19 mouse cellular contexts compared by ENCODE assay signal in genomic region chr3:22929762-22930519, GRCm38 (mm10).
DNase-seq lines count a peak whose midpoint lies in the region; ATAC-seq lines count a peak whose summit lies in the region.
"Had no signal": no experiment of that assay in that cellular context is flagged by ENCODE, and none has a peak within 500 bp of the region (broad histone marks: within the 10 kb centered on the region; RNA-seq: fewer than 3 reads in every experiment).

No protein-coding gene starts in this region.

- no peaks in the 10 kb centered on the region for H3K9me3 ChIP-seq in hindbrain, embryonic 16.5 days (ENCODE audit: control insufficient read depth, low read length)
- H3K9me3 ChIP-seq in hindbrain, embryonic 13.5 days: no peaks in the 10 kb centered on the region
- H3K9me3 ChIP-seq in midbrain, embryonic 13.5 days: no peaks in the 10 kb centered on the region
- no peaks in the 10 kb centered on the region for H3K9me3 ChIP-seq in midbrain, embryonic 11.5 days (ENCODE audit: control insufficient read depth, low read length)
- no peaks in the 10 kb centered on the region for H3K9me3 ChIP-seq in midbrain, embryonic 14.5 days (ENCODE audit: control insufficient read depth, low read length)
- H3K9me3 ChIP-seq: embryonic facial prominence, embryonic 13.5 days; limb, embryonic 10.5 days had no signal

- WGBS in hindbrain, embryonic 16.5 days: 80% methylated on average over 2 of the region's 2 CpGs
- 90% methylated on average over 2 of the region's 2 CpGs for WGBS in hindbrain, embryonic 13.5 days
- 87% methylated on average over 2 of the region's 2 CpGs for WGBS in midbrain, embryonic 13.5 days
- WGBS in midbrain, embryonic 11.5 days: 79% methylated on average over 2 of the region's 2 CpGs
- 82% methylated on average over 2 of the region's 2 CpGs for WGBS in midbrain, embryonic 14.5 days

- no peak overlapping the region for H3K4me3 ChIP-seq in hindbrain, embryonic 16.5 days (ENCODE audit: low read length)
- H3K4me3 ChIP-seq in hindbrain, embryonic 13.5 days: no peak overlapping the region
- H3K4me3 ChIP-seq in midbrain, embryonic 13.5 days (replicated peaks): no peak overlapping the region
- H3K4me3 ChIP-seq in midbrain, embryonic 11.5 days (ENCODE audit: low read depth, low read length): no peak overlapping the region
- no peak overlapping the region for H3K4me3 ChIP-seq in midbrain, embryonic 14.5 days (replicated peaks; ENCODE audit: low read depth, low read length)
- H3K4me3 ChIP-seq: embryonic facial prominence, embryonic 13.5 days; limb, embryonic 10.5 days had no signal

- no peaks in the 10 kb centered on the region for H3K4me1 ChIP-seq in hindbrain, embryonic 16.5 days (ENCODE audit: control insufficient read depth, insufficient read depth, low read depth, low read length)
- no peaks in the 10 kb centered on the region for H3K4me1 ChIP-seq in hindbrain, embryonic 13.5 days (replicated peaks)
- peaks cover 4% of the 10 kb centered on the region; the same call in 1 of the 2 replicates for H3K4me1 ChIP-seq in midbrain, embryonic 13.5 days (replicated peaks)
- H3K4me1 ChIP-seq in midbrain, embryonic 11.5 days (ENCODE audit: control insufficient read depth, insufficient read depth, low read length): no peaks in the 10 kb centered on the region
- no peaks in the 10 kb centered on the region for H3K4me1 ChIP-seq in midbrain, embryonic 14.5 days (ENCODE audit: control insufficient read depth, insufficient read depth, low read length)
- H3K4me1 ChIP-seq: embryonic facial prominence, embryonic 13.5 days; limb, embryonic 10.5 days had no signal

- H3K27ac ChIP-seq in hindbrain, embryonic 16.5 days (ENCODE audit: low read depth, low read length): no peak overlapping the region
- H3K27ac ChIP-seq in hindbrain, embryonic 13.5 days: no peak overlapping the region
- H3K27ac ChIP-seq in midbrain, embryonic 13.5 days: no peak overlapping the region
- no peak overlapping the region for H3K27ac ChIP-seq in midbrain, embryonic 11.5 days (ENCODE audit: low read depth, low read length)
- no peak overlapping the region for H3K27ac ChIP-seq in midbrain, embryonic 14.5 days (replicated peaks; ENCODE audit: low read depth, low read length)
- H3K27ac ChIP-seq: embryonic facial prominence, embryonic 13.5 days; limb, embryonic 10.5 days had no signal

- no peak overlapping the region for H3K4me2 ChIP-seq in hindbrain, embryonic 16.5 days (ENCODE audit: low read length)
- H3K4me2 ChIP-seq in hindbrain, embryonic 13.5 days: no peak overlapping the region
- no peak overlapping the region for H3K4me2 ChIP-seq in midbrain, embryonic 13.5 days (replicated peaks)
- H3K4me2 ChIP-seq in midbrain, embryonic 11.5 days: no peak overlapping the region
- no peak overlapping the region for H3K4me2 ChIP-seq in midbrain, embryonic 14.5 days (ENCODE audit: low read length)
- H3K4me2 ChIP-seq: embryonic facial prominence, embryonic 13.5 days; liver, embryonic 11.5 days had no signal

- no peaks in the 10 kb centered on the region for H3K27me3 ChIP-seq in hindbrain, embryonic 16.5 days (replicated peaks; ENCODE audit: control insufficient read depth, insufficient read depth, low read length)
- no peaks in the 10 kb centered on the region for H3K27me3 ChIP-seq in hindbrain, embryonic 13.5 days
- H3K27me3 ChIP-seq in midbrain, embryonic 13.5 days: no peaks in the 10 kb centered on the region
- no peaks in the 10 kb centered on the region for H3K27me3 ChIP-seq in midbrain, embryonic 11.5 days (ENCODE audit: control insufficient read depth, insufficient read depth, low read length)
- H3K27me3 ChIP-seq in midbrain, embryonic 14.5 days (ENCODE audit: control insufficient read depth, insufficient read depth, low read length): no peaks in the 10 kb centered on the region
- H3K27me3 ChIP-seq: CH12.LX; embryonic facial prominence, embryonic 13.5 days had no signal

- H3K9ac ChIP-seq in hindbrain, embryonic 16.5 days (ENCODE audit: low read depth, low read length): no peak overlapping the region
- no peak overlapping the region for H3K9ac ChIP-seq in hindbrain, embryonic 13.5 days
- no peak overlapping the region for H3K9ac ChIP-seq in midbrain, embryonic 13.5 days (replicated peaks)
- H3K9ac ChIP-seq in midbrain, embryonic 11.5 days (ENCODE audit: low read length): no peak overlapping the region
- no peak overlapping the region for H3K9ac ChIP-seq in midbrain, embryonic 14.5 days (replicated peaks; ENCODE audit: low read length)
- H3K9ac ChIP-seq: embryonic facial prominence, embryonic 13.5 days had no signal

- H3K36me3 ChIP-seq in hindbrain, embryonic 16.5 days (ENCODE audit: control insufficient read depth, insufficient read depth, low read length): no peaks in the 10 kb centered on the region
- no peaks in the 10 kb centered on the region for H3K36me3 ChIP-seq in hindbrain, embryonic 13.5 days
- H3K36me3 ChIP-seq in midbrain, embryonic 13.5 days: no peaks in the 10 kb centered on the region
- no peaks in the 10 kb centered on the region for H3K36me3 ChIP-seq in midbrain, embryonic 11.5 days (ENCODE audit: control insufficient read depth, insufficient read depth, low read length)
- no peaks in the 10 kb centered on the region for H3K36me3 ChIP-seq in midbrain, embryonic 14.5 days (ENCODE audit: control insufficient read depth, insufficient read depth, low read length)
- H3K36me3 ChIP-seq: embryonic facial prominence, embryonic 13.5 days; limb, embryonic 10.5 days had no signal

- ATAC-seq in hindbrain, embryonic 16.5 days: peak; percentile 72
- ATAC-seq in hindbrain, embryonic 13.5 days (ENCODE audit: low FRiP score): no peak
- ATAC-seq in midbrain, embryonic 13.5 days: peak; percentile 86
- ATAC-seq in midbrain, embryonic 11.5 days (ENCODE audit: low FRiP score): no peak
- ATAC-seq in midbrain, embryonic 14.5 days (ENCODE audit: low FRiP score, low TSS enrichment): peak; percentile 68; the same call in 1 of the 2 replicates

- DNase-seq in midbrain, embryonic 11.5 days (ENCODE audit: low spot score, missing footprints): no peak
- DNase-seq in midbrain, embryonic 14.5 days: peak; percentile 69
- no peak for DNase-seq in spleen, adult 12 weeks (ENCODE audit: low spot score)
- DNase-seq in frontal cortex, postnatal 14 days (ENCODE audit: low spot score in 2 of 2): no peak
- DNase-seq: adrenal gland, postnatal 36 days; cerebellum, adult 8-10 months; gastrocnemius, postnatal 36 days; kidney, adult 18-20 months; kidney, postnatal 14 days; lung, adult 2 months; lung, postnatal 4 days; thymus, adult 2 months had no signal

Comparison
In these comparisons a context has a peak if more than half of its experiments do, and no peak if none do; other contexts are left out.
1. ATAC-seq: peak in hindbrain, embryonic 16.5 days (single experiment), midbrain, embryonic 13.5 days (single experiment) and midbrain, embryonic 14.5 days (single experiment); none in hindbrain, embryonic 13.5 days (single experiment) and midbrain, embryonic 11.5 days (single experiment).